Mouse (Mus musculus): Measurements from ENCODE around the gene Cntn2. TPM values are rescaled to one million over a fixed set of nuclear protein-coding genes. Genes with fewer than 3 reads are reported as not detected.

Gene Cntn2
- polyA plus RNA-seq, 1 experiment from 2014 or later: 7.6 TPM

GRCm38 (mm10) chr1:132518621-132519020, 24.4 kb downstream of the Cntn2 start:
- no peaks in the 10 kb centered on the region for H3K4me1 ChIP-seq (ENCODE audit: control insufficient read depth, insufficient read depth, low read length)
- H3K9me3 ChIP-seq (replicated peaks; ENCODE audit: control insufficient read depth, low read length): no peaks in the 10 kb centered on the region
- 87% methylated on average over 18 of the region's 18 CpGs for WGBS
- no peak overlapping the region for H3K27ac ChIP-seq (replicated peaks; ENCODE audit: low read depth, low read length)
- H3K4me2 ChIP-seq (ENCODE audit: low read depth, low read length): no peak overlapping the region
- no peaks in the 10 kb centered on the region for H3K36me3 ChIP-seq (replicated peaks; ENCODE audit: control insufficient read depth, insufficient read depth, low read depth, low read length)
- DNase-seq (ENCODE audit: low spot score): no peak
- H3K4me3 ChIP-seq (ENCODE audit: low read depth, low read length): no peak overlapping the region
- H3K27me3 ChIP-seq (ENCODE audit: control insufficient read depth, insufficient read depth, low read length): no peaks in the 10 kb centered on the region
- no peak overlapping the region for H3K9ac ChIP-seq (replicated peaks; ENCODE audit: low read length)
- no peak for ATAC-seq (replicated peaks; ENCODE audit: insufficient number of reproducible peaks, low FRiP score, low TSS enrichment, low read depth)

- H3K4me1 ChIP-seq (ENCODE audit: control insufficient read depth, insufficient read depth, low read length): no peaks in the 10 kb centered on the region
- H3K27ac ChIP-seq (replicated peaks; ENCODE audit: low read depth, low read length): no peak overlapping the region
- no peaks in the 10 kb centered on the region for H3K36me3 ChIP-seq (replicated peaks; ENCODE audit: control insufficient read depth, insufficient read depth, low read depth, low read length)
- 96% methylated on average over 11 of the region's 11 CpGs for WGBS
- H3K4me3 ChIP-seq (ENCODE audit: low read depth, low read length): no peak overlapping the region
- no peaks in the 10 kb centered on the region for H3K9me3 ChIP-seq (replicated peaks; ENCODE audit: control insufficient read depth, low read length)
- no peak overlapping the region for H3K9ac ChIP-seq (replicated peaks; ENCODE audit: low read length)
- H3K27me3 ChIP-seq (ENCODE audit: control insufficient read depth, insufficient read depth, low read length): no peaks in the 10 kb centered on the region
- no peak overlapping the region for H3K4me2 ChIP-seq (ENCODE audit: low read depth, low read length)
- ATAC-seq (replicated peaks; ENCODE audit: insufficient number of reproducible peaks, low FRiP score, low TSS enrichment, low read depth) (no peak), DNase-seq (ENCODE audit: low spot score) (no peak)
These were observed 26.3 kb downstream of the Cntn2 start for GRCm38 (mm10) chr1:132516776-132517175.

- H3K36me3 ChIP-seq (replicated peaks; ENCODE audit: control insufficient read depth, insufficient read depth, low read depth, low read length): no peaks in the 10 kb centered on the region
- 91% methylated on average over 12 of the region's 12 CpGs for WGBS
- DNase-seq (ENCODE audit: low spot score): no peak
These were observed 27.7 kb downstream of the Cntn2 start for GRCm38 (mm10) chr1:132515339-132515738.

GRCm38 (mm10) chr1:132512106-132512505, 30.9 kb downstream of the Cntn2 start:
- ATAC-seq (replicated peaks; ENCODE audit: insufficient number of reproducible peaks, low FRiP score, low TSS enrichment, low read depth): no peak
- no peak overlapping the region for H3K4me2 ChIP-seq (ENCODE audit: low read depth, low read length)
- no peak for DNase-seq (ENCODE audit: low spot score)
- no peak overlapping the region for H3K4me3 ChIP-seq (ENCODE audit: low read depth, low read length)
- H3K9me3 ChIP-seq (replicated peaks; ENCODE audit: control insufficient read depth, low read length): no peaks in the 10 kb centered on the region
- H3K36me3 ChIP-seq (replicated peaks; ENCODE audit: control insufficient read depth, insufficient read depth, low read depth, low read length): no peaks in the 10 kb centered on the region; the same call in 1 of the 2 replicates
- H3K4me1 ChIP-seq (ENCODE audit: control insufficient read depth, insufficient read depth, low read length): no peaks in the 10 kb centered on the region
- H3K27me3 ChIP-seq (ENCODE audit: control insufficient read depth, insufficient read depth, low read length): no peaks in the 10 kb centered on the region
- H3K9ac ChIP-seq (replicated peaks; ENCODE audit: low read length): no peak overlapping the region
- WGBS: 77% methylated on average over 8 of the region's 8 CpGs
- no peak overlapping the region for H3K27ac ChIP-seq (replicated peaks; ENCODE audit: low read depth, low read length)

More at GRCm38 (mm10) chr1:132515339-132515738, 27.7 kb downstream of the Cntn2 start:
- Histone ChIP-seq H3K4me3 (ENCODE audit: low read depth, low read length) (no peak overlapping the region), H3K4me1 (ENCODE audit: control insufficient read depth, insufficient read depth, low read length) (no peaks in the 10 kb centered on the region), H3K9me3 (replicated peaks; ENCODE audit: control insufficient read depth, low read length) (no peaks in the 10 kb centered on the region), H3K27ac (replicated peaks; ENCODE audit: low read depth, low read length) (no peak overlapping the region), H3K9ac (replicated peaks; ENCODE audit: low read length) (no peak overlapping the region), H3K4me2 (ENCODE audit: low read depth, low read length) (no peak overlapping the region), H3K27me3 (ENCODE audit: control insufficient read depth, insufficient read depth, low read length) (no peaks in the 10 kb centered on the region)
- ATAC-seq (replicated peaks; ENCODE audit: insufficient number of reproducible peaks, low FRiP score, low TSS enrichment, low read depth): no peak

- Histone ChIP-seq H3K4me2 (ENCODE audit: low read depth, low read length) (no peak overlapping the region), H3K27ac (replicated peaks; ENCODE audit: low read depth, low read length) (no peak overlapping the region), H3K36me3 (replicated peaks; ENCODE audit: control insufficient read depth, insufficient read depth, low read depth, low read length) (no peaks in the 10 kb centered on the region; the same call in 1 of the 2 replicates), H3K9me3 (replicated peaks; ENCODE audit: control insufficient read depth, low read length) (no peaks in the 10 kb centered on the region), H3K9ac (replicated peaks; ENCODE audit: low read length) (no peak overlapping the region), H3K27me3 (ENCODE audit: control insufficient read depth, insufficient read depth, low read length) (no peaks in the 10 kb centered on the region), H3K4me1 (ENCODE audit: control insufficient read depth, insufficient read depth, low read length) (no peaks in the 10 kb centered on the region), H3K4me3 (ENCODE audit: low read depth, low read length) (no peak overlapping the region)
- DNase-seq (ENCODE audit: low spot score) (no peak), ATAC-seq (replicated peaks; ENCODE audit: insufficient number of reproducible peaks, low FRiP score, low TSS enrichment, low read depth) (no peak)
- 62% methylated on average over 8 of the region's 8 CpGs for WGBS
These were observed 31.5 kb downstream of the Cntn2 start for GRCm38 (mm10) chr1:132511521-132511920.

- Histone ChIP-seq H3K9me3 (replicated peaks; ENCODE audit: control insufficient read depth, low read length) (no peaks in the 10 kb centered on the region), H3K27me3 (ENCODE audit: control insufficient read depth, insufficient read depth, low read length) (no peaks in the 10 kb centered on the region), H3K4me2 (ENCODE audit: low read depth, low read length) (no peak overlapping the region), H3K36me3 (replicated peaks; ENCODE audit: control insufficient read depth, insufficient read depth, low read depth, low read length) (no peaks in the 10 kb centered on the region; the same call in 1 of the 2 replicates), H3K4me3 (ENCODE audit: low read depth, low read length) (no peak overlapping the region), H3K27ac (replicated peaks; ENCODE audit: low read depth, low read length) (no peak overlapping the region), H3K4me1 (ENCODE audit: control insufficient read depth, insufficient read depth, low read length) (no peaks in the 10 kb centered on the region), H3K9ac (replicated peaks; ENCODE audit: low read length) (no peak overlapping the region)
- WGBS: 86% methylated on average over 5 of the region's 5 CpGs
- DNase-seq (ENCODE audit: low spot score) (no peak), ATAC-seq (replicated peaks; ENCODE audit: insufficient number of reproducible peaks, low FRiP score, low TSS enrichment, low read depth) (no peak)
These were observed 33.3 kb downstream of the Cntn2 start for GRCm38 (mm10) chr1:132509771-132510170.

GRCm38 (mm10) chr1:132506656-132507055, 36.4 kb downstream of the Cntn2 start:
- WGBS: 93% methylated on average over 7 of the region's 7 CpGs
- Histone ChIP-seq H3K36me3 (replicated peaks; ENCODE audit: control insufficient read depth, insufficient read depth, low read depth, low read length) (no peaks in the 10 kb centered on the region; the same call in 1 of the 2 replicates), H3K4me3 (ENCODE audit: low read depth, low read length) (no peak overlapping the region), H3K4me2 (ENCODE audit: low read depth, low read length) (no peak overlapping the region), H3K27ac (replicated peaks; ENCODE audit: low read depth, low read length) (no peak overlapping the region), H3K9me3 (replicated peaks; ENCODE audit: control insufficient read depth, low read length) (no peaks in the 10 kb centered on the region), H3K4me1 (ENCODE audit: control insufficient read depth, insufficient read depth, low read length) (no peaks in the 10 kb centered on the region), H3K9ac (replicated peaks; ENCODE audit: low read length) (no peak overlapping the region), H3K27me3 (ENCODE audit: control insufficient read depth, insufficient read depth, low read length) (no peaks in the 10 kb centered on the region)
- no peak for ATAC-seq (replicated peaks; ENCODE audit: insufficient number of reproducible peaks, low FRiP score, low TSS enrichment, low read depth)
- no peak for DNase-seq (ENCODE audit: low spot score)

GRCm38 (mm10) chr1:132506058-132506457, 37.0 kb downstream of the Cntn2 start, which contains the start of gene Tmem81:
TSS of gene Tmem81 (plus strand) at chr1:132506230.
- no peaks in the 10 kb centered on the region; the same call in 1 of the 2 replicates for H3K36me3 ChIP-seq (replicated peaks; ENCODE audit: control insufficient read depth, insufficient read depth, low read depth, low read length)
- no peak within 1 kb of the TSS for H3K27ac ChIP-seq (replicated peaks; ENCODE audit: low read depth, low read length)
- no peaks in the 10 kb centered on the region for H3K27me3 ChIP-seq (ENCODE audit: control insufficient read depth, insufficient read depth, low read length)
- no peak within 1 kb of the TSS for H3K4me3 ChIP-seq (ENCODE audit: low read depth, low read length)
- H3K4me1 ChIP-seq (ENCODE audit: control insufficient read depth, insufficient read depth, low read length): no peaks in the 10 kb centered on the region
- H3K9me3 ChIP-seq (replicated peaks; ENCODE audit: control insufficient read depth, low read length): no peaks in the 10 kb centered on the region
- 81% methylated on average over 7 of the region's 7 CpGs for WGBS
- no peak within 1 kb of the TSS for H3K9ac ChIP-seq (replicated peaks; ENCODE audit: low read length)
- DNase-seq (ENCODE audit: low spot score): no peak
- no peak within 1 kb of the TSS for H3K4me2 ChIP-seq (ENCODE audit: low read depth, low read length)
- ATAC-seq (replicated peaks; ENCODE audit: insufficient number of reproducible peaks, low FRiP score, low TSS enrichment, low read depth): no peak

Measured in embryonic facial prominence, embryonic 11.5 days (tissue).